Mouse (Mus musculus): Measurements from ENCODE around the gene Rerg. TPM values are rescaled to one million over a fixed set of nuclear protein-coding genes. Genes with fewer than 3 reads are reported as not detected.
"Not testable (repeated sequence)": the region's sequence is repeated elsewhere in the genome, so short reads cannot be mapped to it uniquely, and the experiment has no call there.

Gene Rerg
- polyA plus RNA-seq, 1 experiment from 2014 or later, result 31.9 TPM

- H3K27me3 ChIP-seq, result no peaks in the 10 kb centered on the region
- H3K4me1 ChIP-seq, result no peaks in the 10 kb centered on the region
- no peak overlapping the region for H3K4me3 ChIP-seq (replicated peaks)
- no peak overlapping the region for H3K4me2 ChIP-seq (replicated peaks)
- H3K9ac ChIP-seq, result no peak overlapping the region
- H3K36me3 ChIP-seq, result no peaks in the 10 kb centered on the region
- no peaks in the 10 kb centered on the region for H3K9me3 ChIP-seq (replicated peaks)
- WGBS, result 69% methylated on average over 9 of the region's 9 CpGs
- H3K27ac ChIP-seq (replicated peaks), result no peak overlapping the region
- no peak for ATAC-seq (ENCODE audit: insufficient number of reproducible peaks, low FRiP score, low TSS enrichment, low read depth)
Measured at GRCm38 (mm10) chr6:137045011-137045504, 125.2 kb downstream of the Rerg start.

GRCm38 (mm10) chr6:137035611-137036395 lies 134.5 kb downstream of the Rerg start:
- not testable (repeated sequence) for H3K4me3 ChIP-seq (replicated peaks); H3K9me3 ChIP-seq (replicated peaks); H3K9ac ChIP-seq; H3K4me1 ChIP-seq; ATAC-seq (ENCODE audit: insufficient number of reproducible peaks, low FRiP score, low TSS enrichment, low read depth); H3K4me2 ChIP-seq (replicated peaks); H3K36me3 ChIP-seq; H3K27me3 ChIP-seq; H3K27ac ChIP-seq (replicated peaks)
- WGBS, result 82% methylated on average over 8 of the region's 8 CpGs

GRCm38 (mm10) chr6:137030611-137031097 lies 139.6 kb downstream of the Rerg start:
- H3K4me2 ChIP-seq (replicated peaks), result no peak overlapping the region
- H3K27me3 ChIP-seq, result no peaks in the 10 kb centered on the region
- no peak overlapping the region for H3K9ac ChIP-seq
- no peaks in the 10 kb centered on the region for H3K4me1 ChIP-seq
- H3K9me3 ChIP-seq (replicated peaks), result no peaks in the 10 kb centered on the region
- ATAC-seq (ENCODE audit: insufficient number of reproducible peaks, low FRiP score, low TSS enrichment, low read depth), result no peak
- H3K4me3 ChIP-seq (replicated peaks), result no peak overlapping the region
- WGBS, result 60% methylated on average over 6 of the region's 6 CpGs
- no peaks in the 10 kb centered on the region for H3K36me3 ChIP-seq
- no peak overlapping the region for H3K27ac ChIP-seq (replicated peaks)

GRCm38 (mm10) chr6:137029931-137030610 lies 140.2 kb downstream of the Rerg start:
- H3K9ac ChIP-seq, result no peak overlapping the region
- no peaks in the 10 kb centered on the region for H3K9me3 ChIP-seq (replicated peaks)
- 51% methylated on average over 7 of the region's 7 CpGs for WGBS
- no peak overlapping the region for H3K4me3 ChIP-seq (replicated peaks)
- no peak overlapping the region for H3K4me2 ChIP-seq (replicated peaks)
- no peak overlapping the region for H3K27ac ChIP-seq (replicated peaks)
- H3K36me3 ChIP-seq, result no peaks in the 10 kb centered on the region
- H3K4me1 ChIP-seq, result no peaks in the 10 kb centered on the region
- no peak for ATAC-seq (ENCODE audit: insufficient number of reproducible peaks, low FRiP score, low TSS enrichment, low read depth)
- no peaks in the 10 kb centered on the region for H3K27me3 ChIP-seq

- Histone ChIP-seq H3K36me3 (no peaks in the 10 kb centered on the region), H3K27me3 (no peaks in the 10 kb centered on the region), H3K4me2 (replicated peaks) (no peak overlapping the region), H3K9me3 (replicated peaks) (no peaks in the 10 kb centered on the region), H3K4me3 (replicated peaks) (no peak overlapping the region), H3K27ac (replicated peaks) (no peak overlapping the region), H3K4me1 (no peaks in the 10 kb centered on the region), H3K9ac (no peak overlapping the region)
- ATAC-seq (ENCODE audit: insufficient number of reproducible peaks, low FRiP score, low TSS enrichment, low read depth), result no peak
- 79% methylated on average over 5 of the region's 5 CpGs for WGBS
Measured at GRCm38 (mm10) chr6:137025461-137025860, 144.8 kb downstream of the Rerg start.

- H3K4me3 ChIP-seq (replicated peaks), result no peak overlapping the region
- no peaks in the 10 kb centered on the region for H3K9me3 ChIP-seq (replicated peaks)
- H3K4me1 ChIP-seq, result no peaks in the 10 kb centered on the region
- 81% methylated on average over 2 of the region's 2 CpGs for WGBS
- H3K27ac ChIP-seq (replicated peaks), result no peak overlapping the region
- no peak overlapping the region for H3K4me2 ChIP-seq (replicated peaks)
- H3K27me3 ChIP-seq, result no peaks in the 10 kb centered on the region
- ATAC-seq (ENCODE audit: insufficient number of reproducible peaks, low FRiP score, low TSS enrichment, low read depth), result no peak
- H3K9ac ChIP-seq, result no peak overlapping the region
- no peaks in the 10 kb centered on the region for H3K36me3 ChIP-seq
Measured at GRCm38 (mm10) chr6:137024541-137024940, 145.8 kb downstream of the Rerg start.

GRCm38 (mm10) chr6:137017216-137017973 lies 152.9 kb downstream of the Rerg start:
- WGBS, result 66% methylated on average over 7 of the region's 7 CpGs
- no peaks in the 10 kb centered on the region for H3K27me3 ChIP-seq
- peaks cover 7% of the 10 kb centered on the region for H3K4me1 ChIP-seq
- H3K9ac ChIP-seq, result no peak overlapping the region
- no peak overlapping the region for H3K4me3 ChIP-seq (replicated peaks)
- H3K27ac ChIP-seq (replicated peaks), result peak overlapping the region; percentile 24
- peak overlapping the region; percentile 5; the same call in 1 of the 2 replicates for H3K4me2 ChIP-seq (replicated peaks)
- H3K9me3 ChIP-seq (replicated peaks), result no peaks in the 10 kb centered on the region
- no peaks in the 10 kb centered on the region for H3K36me3 ChIP-seq
- no peak for ATAC-seq (ENCODE audit: insufficient number of reproducible peaks, low FRiP score, low TSS enrichment, low read depth)

- ATAC-seq (ENCODE audit: insufficient number of reproducible peaks, low FRiP score, low TSS enrichment, low read depth), result no peak
- peaks cover 7% of the 10 kb centered on the region for H3K4me1 ChIP-seq
- no peak overlapping the region for H3K9ac ChIP-seq
- no peak overlapping the region for H3K4me2 ChIP-seq (replicated peaks)
- WGBS, result 74% methylated on average over 6 of the region's 6 CpGs
- no peaks in the 10 kb centered on the region for H3K27me3 ChIP-seq
- H3K4me3 ChIP-seq (replicated peaks), result no peak overlapping the region
- no peaks in the 10 kb centered on the region for H3K36me3 ChIP-seq
- H3K9me3 ChIP-seq (replicated peaks), result no peaks in the 10 kb centered on the region
- no peak overlapping the region for H3K27ac ChIP-seq (replicated peaks)
Measured at GRCm38 (mm10) chr6:137014346-137014745, 156.0 kb downstream of the Rerg start.

GRCm38 (mm10) chr6:137011187-137011586 lies 159.1 kb downstream of the Rerg start:
- no peak overlapping the region for H3K4me3 ChIP-seq (replicated peaks)
- no peaks in the 10 kb centered on the region for H3K36me3 ChIP-seq
- H3K4me2 ChIP-seq (replicated peaks), result no peak overlapping the region
- H3K9me3 ChIP-seq (replicated peaks), result no peaks in the 10 kb centered on the region
- H3K9ac ChIP-seq, result no peak overlapping the region
- no peak for ATAC-seq (ENCODE audit: insufficient number of reproducible peaks, low FRiP score, low TSS enrichment, low read depth)
- WGBS, result 80% methylated on average over 5 of the region's 5 CpGs
- no peaks in the 10 kb centered on the region for H3K27me3 ChIP-seq
- H3K4me1 ChIP-seq, result no peaks in the 10 kb centered on the region
- H3K27ac ChIP-seq (replicated peaks), result no peak overlapping the region
